Mouse (Mus musculus): Measurements from ENCODE around the gene Bet1l.

GRCm38 (mm10) chr7:140860728-140861127, 3.4 kb upstream of the Bet1l start:
- TF ChIP-seq GABPA (IDR thresholded peaks at IDR 0.05; ENCODE audit: insufficient replicate concordance, low read depth, low read length) = no peak
- no peak for TF ChIP-seq EP300 (IDR thresholded peaks at IDR 0.05; ENCODE audit: low read length)
- TF ChIP-seq RAD21 (IDR thresholded peaks at IDR 0.05; ENCODE audit: low read depth, low read length) = no peak
- TF ChIP-seq CTCF (conservative IDR thresholded peaks at IDR 0.05 in 1 of 2, IDR thresholded peaks at IDR 0.05 in 1 of 2; ENCODE audit: low read depth in 2 of 2, low read length in 2 of 2) = no peak
- TF ChIP-seq BHLHE40 (IDR thresholded peaks at IDR 0.05; ENCODE audit: low read depth, low read length) = no peak

Data from CH12.LX (cell line).